Mouse (Mus musculus): Measurements from ENCODE around the gene Degs2.
"Not testable (repeated sequence)": the region's sequence is repeated elsewhere in the genome, so short reads cannot be mapped to it uniquely, and the experiment has no call there.

Degs2 gene

GRCm38 (mm10) chr12:108702185-108702584 lies at the start of gene Degs2:
Degs2 (minus strand) TSS chr12:108702315.
- DNase-seq: no peak

- DNase-seq: no peak
Measured at GRCm38 (mm10) chr12:108751790-108752189, 49.7 kb upstream of the Degs2 start.

- no peak for DNase-seq
Measured at GRCm38 (mm10) chr12:108750226-108750625, 48.1 kb upstream of the Degs2 start.

GRCm38 (mm10) chr12:108749454-108749853 lies 47.3 kb upstream of the Degs2 start:
- no peak for DNase-seq

- no peak for DNase-seq
Measured at GRCm38 (mm10) chr12:108749019-108749418, 46.9 kb upstream of the Degs2 start.

- no peak for DNase-seq
Measured at GRCm38 (mm10) chr12:108745990-108746389, 43.9 kb upstream of the Degs2 start.

- no peak for DNase-seq
Measured at GRCm38 (mm10) chr12:108742241-108742640, 40.1 kb upstream of the Degs2 start.

GRCm38 (mm10) chr12:108741472-108741871 lies 39.4 kb upstream of the Degs2 start:
- no peak for DNase-seq

GRCm38 (mm10) chr12:108738745-108739144 lies 36.6 kb upstream of the Degs2 start:
- no peak for DNase-seq

GRCm38 (mm10) chr12:108737838-108738237 lies 35.7 kb upstream of the Degs2 start:
- no peak for DNase-seq

- no peak for DNase-seq
Measured at GRCm38 (mm10) chr12:108734386-108734785, 32.3 kb upstream of the Degs2 start.

- DNase-seq: no peak
Measured at GRCm38 (mm10) chr12:108723841-108724240, 21.7 kb upstream of the Degs2 start.

- DNase-seq: no peak
Measured at GRCm38 (mm10) chr12:108722464-108722863, 20.3 kb upstream of the Degs2 start.

GRCm38 (mm10) chr12:108718485-108718884 lies 16.4 kb upstream of the Degs2 start:
- no peak for DNase-seq

- DNase-seq: no peak
Measured at GRCm38 (mm10) chr12:108715854-108716253, 13.7 kb upstream of the Degs2 start.

GRCm38 (mm10) chr12:108713972-108714371 lies 11.9 kb upstream of the Degs2 start:
- DNase-seq: not testable (repeated sequence)

GRCm38 (mm10) chr12:108712481-108712880 lies 10.4 kb upstream of the Degs2 start:
- no peak for DNase-seq

GRCm38 (mm10) chr12:108710861-108711615 lies 8.9 kb upstream of the Degs2 start:
- no peak for DNase-seq

- no peak for DNase-seq
Measured at GRCm38 (mm10) chr12:108709964-108710765, 8.1 kb upstream of the Degs2 start.

- no peak for DNase-seq
Measured at GRCm38 (mm10) chr12:108709386-108709785, 7.3 kb upstream of the Degs2 start.

GRCm38 (mm10) chr12:108706129-108706528 lies 4.0 kb upstream of the Degs2 start:
- DNase-seq: no peak

- no peak for DNase-seq
Measured at GRCm38 (mm10) chr12:108705486-108705885, 3.4 kb upstream of the Degs2 start.

- DNase-seq: no peak
Measured at GRCm38 (mm10) chr12:108701221-108701620, 894 bp downstream of the Degs2 start.

- DNase-seq: no peak
Measured at GRCm38 (mm10) chr12:108700037-108700436, 2.1 kb downstream of the Degs2 start.

Measured in cerebellum, postnatal 14 days (tissue).